Mouse (Mus musculus): ENCODE measurements around the gene Slc5a2. TPM values are rescaled to one million over a fixed set of nuclear protein-coding genes. Genes with fewer than 3 reads are reported as not detected.

Slc5a2 gene
- polyA plus RNA-seq, 1 experiment = not detected

Other genes with a start within 250 kb of the Slc5a2 start
- 4.6 and 6.0 TPM in 2 replicates for gene Itgam, start 203.0 kb upstream of the Slc5a2 start, polyA plus RNA-seq (2012; ENCODE audit: insufficient read depth, insufficient read length, missing spikeins)
- gene Gm49368, start 203.0 kb upstream of the Slc5a2 start, polyA plus RNA-seq (2012; ENCODE audit: insufficient read depth, insufficient read length, missing spikeins) = not detected in 2 replicates
- 0.75 TPM in 1 of 2 replicates, not detected in the other for gene Itgax, start 136.1 kb upstream of the Slc5a2 start, polyA plus RNA-seq (2012; ENCODE audit: insufficient read depth, insufficient read length, missing spikeins)
- not detected in 2 replicates for gene Itgad, start 111.3 kb upstream of the Slc5a2 start, polyA plus RNA-seq (2012; ENCODE audit: insufficient read depth, insufficient read length, missing spikeins)
- 45.2 and 76.4 TPM in 2 replicates for gene Cox6a2, start 59.3 kb upstream of the Slc5a2 start, polyA plus RNA-seq (2012; ENCODE audit: insufficient read depth, insufficient read length, missing spikeins)
- 2.1 and 3.5 TPM in 2 replicates for gene Armc5, start 28.3 kb upstream of the Slc5a2 start, polyA plus RNA-seq (2012; ENCODE audit: insufficient read depth, insufficient read length, missing spikeins)
- 2.5 and 3.3 TPM in 2 replicates for gene 9130023H24Rik, start 27.6 kb upstream of the Slc5a2 start, polyA plus RNA-seq (2012; ENCODE audit: insufficient read depth, insufficient read length, missing spikeins)
- 4.5 and 5.5 TPM in 2 replicates for gene Tgfb1i1, start 18.8 kb upstream of the Slc5a2 start, polyA plus RNA-seq (2012; ENCODE audit: insufficient read depth, insufficient read length, missing spikeins)
- gene BC017158, start 32.5 kb downstream of the Slc5a2 start, polyA plus RNA-seq (2012; ENCODE audit: insufficient read depth, insufficient read length, missing spikeins) = 7.6 and 9.8 TPM in 2 replicates
- gene Rgs10, start 153.1 kb downstream of the Slc5a2 start, polyA plus RNA-seq (2012; ENCODE audit: insufficient read depth, insufficient read length, missing spikeins) = 9.6 and 9.9 TPM in 2 replicates
- gene Tial1, start 196.1 kb downstream of the Slc5a2 start, polyA plus RNA-seq (2012; ENCODE audit: insufficient read depth, insufficient read length, missing spikeins) = 38.1 and 43.4 TPM in 2 replicates